Mouse (Mus musculus) adrenal gland, postnatal 4 days (tissue): ENCODE measurements around the gene Tbx5. TPM values are rescaled to one million over a fixed set of nuclear protein-coding genes. Genes with fewer than 3 reads are reported as not detected.

Source experiments
- DNase-seq, 2 experiments: peaks; one replicate each; pipeline ENCODE4 v3.0.0; 2021 to 2022; ENCODE audit warnings: low spot score in 2 of 2, mixed read lengths in 2 of 2
- total RNA-seq, 2 experiments: library from RNA; stranded (reverse); gene quantifications; 2 replicates each; pipeline ENCODE4 v1.2.3; 2021

Tbx5 gene
- total RNA-seq, 2 experiments from 2014 or later: 0.28 to 0.59 TPM

DNA sequence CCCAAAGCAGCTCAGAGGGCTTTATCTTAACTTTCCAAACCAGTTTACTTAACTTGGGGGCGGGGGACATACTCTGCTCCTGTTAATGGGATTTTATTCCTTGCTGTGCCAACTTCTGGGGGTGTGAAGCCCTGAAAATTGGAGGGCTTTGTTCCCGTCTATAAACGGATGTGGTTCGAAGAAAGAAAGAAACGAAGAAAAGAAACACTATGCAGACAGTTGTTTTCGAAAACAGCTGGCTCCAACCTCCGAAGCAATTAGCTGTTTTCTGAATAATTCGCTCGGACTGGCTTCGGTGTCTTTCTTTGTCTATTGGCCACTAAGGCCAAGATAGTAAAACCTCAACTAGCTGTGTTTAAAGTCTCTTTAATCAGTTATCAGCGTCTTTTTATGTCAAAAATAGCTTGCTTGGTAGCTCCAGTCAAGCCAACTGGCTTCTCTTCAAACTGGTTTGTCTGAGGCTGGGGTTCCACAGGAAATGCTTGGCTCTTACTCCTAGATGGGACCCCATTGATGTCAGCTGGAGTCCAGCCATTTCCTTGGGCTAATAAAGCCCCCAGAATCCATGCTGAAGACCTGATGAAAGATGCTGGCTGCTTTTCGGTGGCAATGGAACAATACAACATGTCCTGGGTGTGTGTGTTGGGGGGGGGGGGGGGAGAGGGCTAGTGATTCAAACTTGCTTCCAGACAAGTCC lies 21.3 kb upstream of the Tbx5 start:
- DNase-seq: no peak

DNA sequence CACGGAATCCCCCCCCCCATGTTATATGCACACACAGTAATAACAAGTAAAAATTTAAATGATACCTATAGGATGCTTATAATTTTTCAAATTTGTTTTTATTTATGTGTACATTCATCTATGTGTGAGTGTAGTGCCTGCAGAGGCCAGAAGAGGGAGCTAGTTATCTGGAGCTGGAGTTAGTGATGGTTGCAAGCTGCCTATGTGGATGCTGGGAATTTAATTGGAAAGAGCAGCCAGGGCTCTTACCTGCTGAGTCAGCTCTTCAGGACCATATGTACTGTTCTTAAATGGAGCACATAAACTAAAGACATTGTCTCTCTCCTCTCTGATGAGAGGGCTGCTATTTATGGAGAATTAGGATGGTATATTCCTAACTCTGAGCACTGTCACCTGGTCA lies 17.2 kb upstream of the Tbx5 start:
- DNase-seq: no peak

DNA sequence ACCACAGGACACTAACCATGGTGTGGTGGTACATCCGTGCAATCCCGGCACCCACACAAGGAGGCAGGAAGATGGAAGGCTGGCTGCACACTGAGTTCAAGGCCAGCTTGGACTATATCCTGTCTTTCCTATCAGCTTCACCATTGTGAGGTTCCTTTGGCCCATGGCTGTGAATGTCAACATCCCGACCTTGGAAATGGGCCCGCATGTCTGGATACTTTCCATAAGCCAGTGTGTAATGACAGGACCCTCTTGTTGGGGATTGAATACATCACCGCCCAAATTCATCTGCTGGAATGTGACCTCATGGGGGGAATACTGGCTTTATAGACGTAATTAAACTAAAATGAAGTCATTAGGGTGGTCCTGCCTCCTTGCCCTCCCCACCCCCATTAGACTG lies 12.0 kb upstream of the Tbx5 start:
- no peak for DNase-seq

DNA sequence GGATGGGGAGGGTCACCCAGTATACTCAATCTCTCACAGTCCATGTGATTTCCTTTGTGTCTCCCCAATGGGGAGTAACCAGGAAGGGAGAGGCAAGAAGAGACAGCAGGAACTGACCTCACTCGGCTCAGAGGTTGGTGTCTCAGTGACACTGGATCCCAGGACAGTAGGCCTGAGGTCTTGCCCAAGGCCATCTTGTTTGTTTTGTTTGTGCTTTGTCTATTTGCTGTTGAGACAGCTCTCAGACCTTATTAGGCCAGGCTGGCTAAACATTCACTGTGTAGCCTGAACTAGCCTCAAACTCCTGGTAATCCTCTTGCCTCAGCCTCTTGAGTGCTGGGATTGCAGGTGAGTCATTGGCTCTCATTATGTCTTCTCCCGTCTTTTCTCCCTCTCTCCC lies 11.0 kb upstream of the Tbx5 start:
- no peak for DNase-seq

DNA sequence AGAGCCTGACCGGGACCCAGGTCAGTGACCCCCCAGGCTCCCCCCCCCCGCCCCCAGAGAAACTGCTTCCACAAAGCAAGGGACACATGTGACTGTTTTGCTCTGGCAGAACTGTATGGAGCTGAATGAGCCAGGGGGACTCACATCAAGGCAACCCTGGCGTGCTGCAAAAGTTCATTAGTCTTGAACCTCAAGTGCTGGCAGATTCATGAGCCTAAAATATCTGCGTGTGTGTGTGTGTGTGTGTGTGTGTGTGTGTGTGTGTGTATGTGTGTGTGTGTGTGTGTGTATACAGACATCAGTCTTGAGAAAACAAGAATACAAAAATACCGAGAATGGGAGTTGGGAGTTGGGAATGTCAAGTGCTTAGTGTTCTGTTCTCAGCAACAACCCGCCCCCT lies 5.1 kb upstream of the Tbx5 start:
- no peak for DNase-seq

DNA sequence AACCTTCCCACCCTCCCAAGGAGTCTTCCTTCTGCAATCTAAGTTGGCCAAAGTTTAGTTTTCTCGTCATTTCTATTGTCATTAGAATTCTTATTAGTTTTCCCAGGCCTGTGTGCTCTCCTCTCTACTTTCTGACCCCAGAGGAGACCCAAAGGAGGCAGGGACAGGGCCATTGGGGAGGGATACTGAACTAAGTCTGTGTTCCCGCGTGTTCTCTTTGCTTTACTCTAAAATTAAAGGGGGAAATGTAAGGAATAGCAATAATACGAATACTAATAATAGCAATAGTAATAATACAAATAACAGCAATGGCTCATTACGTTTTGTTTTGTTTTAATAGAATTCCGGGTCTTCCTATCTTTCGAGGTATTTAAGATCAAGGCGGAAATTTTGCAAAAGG lies 1.9 kb upstream of the Tbx5 start:
- no peak for DNase-seq

DNA sequence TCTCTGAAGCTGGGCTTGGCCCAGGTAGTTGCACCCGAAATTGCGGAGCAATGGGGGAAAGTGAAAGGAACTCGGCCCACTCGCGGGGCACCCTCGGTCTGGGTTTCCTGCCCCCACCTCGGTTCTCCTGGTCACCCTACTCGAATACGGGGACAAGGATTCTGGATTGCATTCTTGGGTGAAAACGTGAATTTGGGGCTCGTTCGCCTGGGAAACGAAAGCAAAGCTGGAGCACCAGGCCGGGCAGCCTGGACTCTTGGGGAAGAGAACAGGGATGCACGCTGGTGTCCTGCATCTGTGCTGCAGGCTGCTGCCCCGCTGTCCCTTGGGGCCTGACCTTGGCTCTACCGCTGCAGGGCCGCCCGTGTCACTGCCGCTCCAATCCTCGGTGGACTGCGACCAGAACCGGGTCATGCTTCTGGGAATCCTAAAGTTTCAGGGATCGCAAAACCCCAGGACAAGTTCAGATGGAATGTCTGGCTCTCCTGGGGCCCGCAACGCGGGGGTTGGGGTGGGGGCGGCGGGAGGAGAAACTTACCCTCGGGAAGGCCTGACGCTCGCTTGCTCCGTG lies 1.2 kb upstream of the Tbx5 start:
- no peak for DNase-seq

DNA sequence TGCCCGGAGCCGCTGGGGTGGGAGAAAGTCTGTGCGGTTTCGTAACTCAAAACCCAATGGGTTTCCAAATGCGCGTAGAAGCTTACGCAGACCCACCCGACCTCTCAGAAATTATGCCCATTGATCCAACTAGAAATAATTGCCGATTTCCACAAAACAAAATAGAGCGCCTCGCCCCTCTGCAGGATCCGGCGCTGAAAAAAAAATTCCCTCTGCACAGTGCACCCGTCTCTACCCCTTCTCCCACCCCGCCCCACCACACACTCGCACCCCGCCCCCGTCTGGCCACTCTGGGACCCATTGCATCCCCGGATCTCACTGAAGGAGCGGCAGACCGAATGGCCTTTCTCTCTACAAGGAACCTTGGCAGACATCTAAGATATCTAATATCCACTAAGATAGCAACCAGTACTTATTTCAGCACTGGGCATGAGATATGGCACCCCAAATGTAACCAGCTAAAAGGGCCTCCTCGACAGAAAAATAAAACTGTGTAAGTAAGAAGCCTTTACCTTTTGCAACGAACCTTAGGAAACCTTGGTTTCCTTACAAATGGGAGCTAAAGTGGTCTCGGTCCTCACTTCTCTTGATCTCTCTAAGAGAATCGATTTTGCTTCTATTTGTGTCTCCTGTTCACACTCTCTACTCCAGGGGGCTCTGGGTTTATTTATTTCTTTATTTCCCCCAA lies 533 bp upstream of the Tbx5 start:
- no peak for DNase-seq

DNA sequence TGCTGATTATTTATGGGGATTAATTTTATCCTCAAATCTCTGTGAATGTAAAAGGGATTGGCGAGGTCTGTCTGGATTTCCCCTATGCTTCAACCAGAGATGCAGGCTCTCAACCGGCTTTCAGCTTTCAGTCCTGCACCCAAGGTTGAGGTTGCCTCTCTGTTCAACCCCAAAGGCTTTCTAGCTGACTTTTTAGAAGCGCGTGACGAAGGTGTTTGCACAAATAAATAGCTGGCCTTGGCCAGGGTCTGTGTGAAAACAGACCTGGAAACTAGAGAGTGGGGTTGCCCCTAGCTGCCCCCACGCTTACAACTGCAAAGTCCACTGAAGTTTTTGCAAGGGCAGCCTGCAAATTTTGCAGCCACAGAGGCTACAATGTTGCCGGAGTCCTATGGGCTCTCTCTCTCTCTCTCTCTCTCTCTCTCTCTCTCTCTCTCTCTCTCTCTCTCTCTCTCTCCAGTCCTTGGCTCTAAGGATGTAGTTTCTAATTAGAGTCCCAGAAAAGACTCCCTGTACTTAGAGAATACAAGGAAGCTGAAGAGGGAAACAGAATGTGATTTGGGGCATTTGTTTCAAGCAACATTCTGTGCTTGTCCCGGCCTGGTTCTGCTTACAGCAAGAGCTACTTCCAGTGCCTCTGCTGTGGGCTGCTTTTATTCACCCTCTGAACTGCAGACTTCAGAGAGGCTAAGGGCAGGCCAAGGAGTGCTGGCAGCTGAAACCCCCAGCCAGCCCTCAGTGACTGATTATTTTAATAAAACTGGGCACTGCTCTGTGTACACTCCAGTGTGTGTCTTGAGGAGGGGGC lies 959 bp downstream of the Tbx5 start:
- no peak for DNase-seq

DNA sequence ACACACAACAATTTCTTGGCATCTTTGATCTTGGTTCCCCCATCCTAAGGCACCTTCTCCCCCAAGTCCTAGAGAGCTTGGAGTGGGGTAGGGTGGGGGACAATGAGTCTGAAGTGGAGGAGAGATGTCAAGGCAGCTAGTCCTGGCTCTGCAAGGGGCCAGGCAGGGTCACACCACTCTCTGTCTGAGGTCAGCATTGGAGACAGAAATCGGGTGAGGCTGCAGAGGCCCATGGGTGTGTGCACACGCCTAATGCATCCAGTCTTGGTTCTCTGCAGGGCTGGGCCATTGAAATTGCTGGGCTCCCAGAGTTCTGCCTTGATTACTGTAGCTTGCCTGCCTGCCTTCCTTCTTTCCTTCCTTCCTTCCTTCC lies 1.5 kb downstream of the Tbx5 start:
- no peak for DNase-seq

DNA sequence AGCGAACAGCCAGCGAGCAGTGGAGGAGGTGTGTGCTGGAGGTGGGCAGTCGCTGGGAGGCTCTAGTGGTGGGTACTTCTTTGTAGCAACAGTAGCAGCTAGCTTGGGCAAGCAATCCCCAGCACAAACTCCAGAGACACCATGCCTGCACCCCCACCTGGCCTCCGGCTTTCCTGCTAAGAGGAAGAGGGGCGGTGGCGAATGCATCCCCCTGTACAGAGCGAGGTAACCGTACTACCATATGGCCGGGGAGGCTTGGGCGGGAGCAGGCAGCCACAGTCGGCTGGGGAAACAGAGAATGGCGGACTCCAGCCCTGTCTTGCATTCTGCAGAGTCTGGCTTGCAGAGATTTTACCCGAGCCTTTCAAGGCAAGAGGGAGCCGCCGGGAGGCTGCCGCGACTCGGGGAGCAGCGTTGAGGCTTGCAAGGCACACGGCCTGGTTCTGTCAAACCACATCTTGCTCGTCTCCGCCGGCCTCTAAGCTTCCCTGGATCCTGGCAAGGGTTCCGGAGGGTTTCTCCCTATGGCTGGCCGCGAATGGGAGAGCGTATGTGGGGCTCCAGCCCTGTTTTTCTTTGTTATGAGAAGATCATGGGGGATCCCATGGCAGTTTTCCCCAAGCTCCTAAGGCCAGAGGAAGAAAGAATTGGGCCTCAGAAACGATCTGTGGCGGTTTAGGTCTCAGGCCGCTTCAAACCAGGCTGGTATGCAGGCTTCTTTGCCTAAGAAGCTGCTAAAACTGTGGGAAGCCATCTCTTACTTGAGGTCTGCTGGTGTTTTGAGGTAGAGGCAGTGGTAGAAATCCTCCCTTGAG lies 2.8 kb downstream of the Tbx5 start:
- DNase-seq: no peak

DNA sequence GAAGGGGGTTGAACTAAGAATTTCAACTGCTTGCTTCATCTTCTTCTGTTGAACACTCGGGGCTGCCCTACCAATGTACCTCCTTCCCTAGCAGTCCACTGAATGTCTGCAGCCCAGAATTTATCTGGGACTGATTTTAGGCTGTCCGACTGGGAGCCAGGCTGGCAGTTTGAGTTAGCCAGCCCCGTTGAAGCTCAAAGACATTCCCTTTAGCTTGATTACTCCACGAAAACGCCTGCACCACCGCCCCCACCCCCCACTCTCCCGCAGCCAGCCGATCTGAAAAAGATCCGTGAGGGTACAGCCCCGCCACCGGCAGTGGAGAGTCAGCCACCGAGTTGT lies 3.4 kb downstream of the Tbx5 start:
- DNase-seq: no peak

DNA sequence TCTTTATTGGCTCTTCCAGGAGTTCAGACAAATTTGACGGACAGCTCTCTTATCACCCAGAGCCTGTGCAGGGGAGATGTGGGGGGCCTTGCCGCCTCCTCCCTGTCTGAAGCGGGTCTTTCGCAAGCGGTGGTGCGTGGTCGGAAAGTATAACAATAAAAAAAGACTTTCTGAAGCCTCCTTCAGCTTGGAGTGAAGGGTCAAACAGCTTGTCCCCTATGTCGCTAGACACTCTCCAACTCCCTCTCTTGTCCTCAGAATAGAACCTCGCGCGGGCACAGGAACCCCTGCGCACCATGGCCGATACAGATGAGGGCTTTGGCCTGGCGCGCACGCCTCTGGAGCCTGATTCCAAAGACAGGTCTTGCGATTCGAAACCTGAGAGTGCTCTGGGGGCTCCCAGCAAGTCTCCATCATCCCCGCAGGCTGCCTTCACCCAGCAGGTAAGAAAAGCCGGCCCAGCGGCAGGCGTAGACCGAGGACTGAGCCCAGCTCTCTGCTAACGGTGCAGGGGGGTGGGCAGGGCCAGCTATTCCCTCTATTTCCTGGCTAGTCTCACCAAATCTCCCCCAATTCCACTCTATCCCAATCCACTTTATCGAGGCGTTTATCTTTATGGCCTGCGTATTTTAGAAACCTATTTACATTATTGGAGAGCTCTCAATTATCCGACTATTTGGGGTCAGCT lies 4.3 kb downstream of the Tbx5 start:
- no peak for DNase-seq

DNA sequence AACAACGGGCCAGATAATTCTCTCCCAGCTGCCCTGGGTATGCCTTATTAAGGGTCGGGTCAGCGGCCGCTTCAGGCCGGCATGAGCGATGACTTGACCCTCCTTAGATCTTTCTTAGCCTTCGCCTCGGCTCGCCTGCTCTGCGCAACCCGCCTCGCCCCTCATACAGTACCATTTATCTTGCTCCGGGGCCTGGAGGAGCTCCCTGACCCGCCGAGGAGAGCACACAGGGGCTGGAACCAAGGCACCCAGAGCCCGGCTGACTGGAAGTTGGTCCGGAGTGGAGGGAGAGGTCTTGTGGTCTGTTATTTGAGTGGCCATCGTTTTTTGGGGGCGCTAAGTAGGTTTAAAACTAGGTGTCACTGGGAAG lies 4.8 kb downstream of the Tbx5 start:
- no peak for DNase-seq

DNA sequence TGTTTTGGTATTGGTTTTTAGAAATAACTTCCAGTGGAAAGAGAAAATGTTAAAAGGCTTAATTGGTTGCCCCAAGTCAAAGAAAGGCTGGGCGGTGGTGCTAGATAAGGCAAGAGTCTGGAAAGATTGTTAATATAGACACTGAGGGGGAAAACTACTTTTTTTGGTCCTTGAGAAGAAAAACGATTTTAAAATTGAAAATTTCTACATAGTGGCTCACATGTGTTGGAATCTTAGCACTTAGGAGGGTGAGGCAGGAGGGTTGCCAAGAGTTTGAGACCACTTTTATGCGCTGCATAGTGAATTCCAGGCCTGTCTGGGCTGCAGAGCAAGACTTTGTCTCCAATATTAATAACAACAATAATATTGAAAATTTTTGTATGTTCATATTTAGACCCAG lies 5.4 kb downstream of the Tbx5 start:
- no peak for DNase-seq

DNA sequence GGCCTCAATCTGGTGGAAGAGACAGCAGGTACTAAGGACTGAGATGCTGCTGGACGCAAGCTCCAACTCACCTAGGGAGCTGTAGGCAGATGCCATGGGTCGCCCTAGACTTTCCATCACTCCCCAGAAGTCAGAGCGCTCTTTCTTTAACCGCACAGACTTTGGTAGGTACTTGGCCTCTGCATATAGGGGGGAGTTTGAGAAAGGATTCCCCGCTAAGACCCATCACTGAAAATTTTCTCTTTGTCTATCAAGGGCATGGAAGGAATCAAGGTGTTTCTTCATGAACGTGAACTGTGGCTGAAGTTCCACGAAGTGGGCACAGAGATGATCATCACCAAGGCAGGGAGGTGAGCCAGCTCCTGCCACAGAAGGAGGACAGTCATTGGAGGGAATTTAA lies 6.0 kb downstream of the Tbx5 start:
- no peak for DNase-seq

DNA sequence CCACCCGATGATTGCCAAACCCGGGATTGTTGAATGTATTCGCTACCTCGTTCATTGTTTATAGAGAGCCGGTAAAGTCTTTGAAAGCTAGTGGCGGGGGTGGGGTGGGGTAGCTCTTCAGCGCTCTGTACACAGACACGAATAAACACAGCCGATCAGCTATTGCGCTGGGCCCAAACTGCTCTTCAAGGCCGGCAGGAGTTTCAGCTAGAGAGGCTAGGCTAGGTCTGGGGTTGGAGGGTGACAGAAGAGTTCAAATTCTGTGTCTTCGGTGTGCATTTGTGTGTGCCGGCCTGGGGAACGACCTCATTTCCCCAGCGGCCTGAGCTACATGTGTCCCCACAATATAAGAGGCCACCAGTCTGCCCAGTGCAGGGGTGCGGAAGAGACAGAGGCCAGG lies 6.7 kb downstream of the Tbx5 start:
- DNase-seq: no peak

DNA sequence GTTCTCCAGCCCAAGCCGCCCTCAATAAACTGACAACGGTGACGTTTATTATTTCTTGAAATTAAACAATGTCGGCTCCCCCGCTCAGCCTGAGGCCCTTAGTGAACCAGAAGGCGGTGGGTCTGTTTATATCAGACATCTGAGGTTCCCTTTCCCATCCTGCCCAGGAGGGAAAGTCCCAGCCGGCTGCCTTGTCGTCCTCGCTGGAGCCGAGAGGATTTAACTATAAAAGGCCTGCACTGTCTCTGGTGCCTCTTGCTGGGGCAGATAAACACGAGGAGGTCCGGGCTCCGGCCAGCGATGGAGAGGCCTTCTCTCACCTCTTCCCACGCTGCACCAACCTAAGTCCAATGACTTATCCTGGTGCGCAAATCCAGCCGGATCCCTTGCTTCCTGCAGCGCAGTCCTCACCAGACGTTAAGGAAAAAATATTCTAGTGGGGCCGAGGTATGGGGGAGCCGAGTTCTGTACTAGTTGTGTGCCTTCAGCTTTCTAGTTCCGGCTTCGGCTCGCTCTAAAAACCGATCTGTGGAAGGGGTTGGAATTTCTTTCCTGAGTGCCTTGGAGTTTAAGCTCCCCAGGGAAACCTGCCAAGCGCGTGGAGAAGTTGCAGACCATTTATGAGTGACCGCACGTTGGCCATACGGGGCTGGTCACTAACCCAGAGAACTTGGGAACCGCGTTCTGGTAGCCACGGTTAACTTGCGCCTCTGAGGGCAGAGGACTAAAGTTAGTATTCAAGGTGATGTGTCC lies 7.3 kb downstream of the Tbx5 start:
- DNase-seq: no peak

DNA sequence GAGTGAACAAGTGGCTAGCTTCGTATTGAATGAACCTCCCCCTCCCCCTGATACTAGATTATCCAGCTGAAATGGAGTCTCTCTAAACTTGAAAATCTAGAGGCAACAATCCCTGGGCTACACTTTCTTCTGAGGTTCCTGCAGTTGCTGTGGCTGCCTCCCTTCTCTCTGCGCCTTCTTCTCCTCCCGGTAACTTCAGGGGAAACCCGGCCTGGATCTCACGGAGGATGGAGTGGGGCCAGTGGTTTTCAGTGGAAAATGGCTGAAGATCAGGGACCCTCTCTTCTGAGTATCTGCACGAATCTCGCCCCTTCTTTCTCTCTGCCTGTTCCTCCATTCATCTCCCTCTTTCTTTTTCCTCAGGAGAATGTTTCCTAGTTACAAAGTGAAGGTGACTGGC lies 7.9 kb downstream of the Tbx5 start:
- no peak for DNase-seq
